Mouse (Mus musculus): ENCODE results near the gene Aldh3b1. TPM values are rescaled to one million over a fixed set of nuclear protein-coding genes. Genes with fewer than 3 reads are reported as not detected.

Aldh3b1 gene
- total RNA-seq, 2 experiments from 2014 or later: 1.5 to 1.7 TPM

GRCm38 (mm10) chr19:3947813-3948212, 18.2 kb upstream of the Aldh3b1 start:
- intact Hi-C loops (cut with DNase I): loop anchor here (2.0 to 10.0 kb wide), 3 partner anchors 34 to 277 kb away; partner anchors contain the start of gene Ndufv1
- no peak for DNase-seq (ENCODE audit: extremely low spot score in 1 of 2, low spot score in 2 of 2)

- DNase-seq (ENCODE audit: extremely low spot score in 1 of 2, low spot score in 2 of 2): peak; percentile 56 to 67
- intact Hi-C loops (cut with DNase I): loop anchor here (2.0 to 10.0 kb wide), 3 partner anchors 36 to 278 kb away; partner anchors contain the start of gene Ndufv1
Measured at GRCm38 (mm10) chr19:3946715-3947114, 17.1 kb upstream of the Aldh3b1 start.

GRCm38 (mm10) chr19:3945872-3946564, 16.4 kb upstream of the Aldh3b1 start:
- intact Hi-C loops (cut with DNase I): loop anchor here (2.0 to 10.0 kb wide), 3 partner anchors 36 to 279 kb away; partner anchors contain the start of gene Ndufv1
- DNase-seq (ENCODE audit: extremely low spot score in 1 of 2, low spot score in 2 of 2): no peak

GRCm38 (mm10) chr19:3942986-3943735, 13.6 kb upstream of the Aldh3b1 start:
- intact Hi-C loops (cut with DNase I): loop anchor here (10.0 kb wide), 1 partner anchor 282 kb away; no protein-coding TSS in a partner anchor
- DNase-seq (ENCODE audit: extremely low spot score in 1 of 2, low spot score in 2 of 2): no peak

GRCm38 (mm10) chr19:3942315-3942714, 12.7 kb upstream of the Aldh3b1 start:
- intact Hi-C loops (cut with DNase I): loop anchor here (10.0 kb wide), 1 partner anchor 282 kb away; no protein-coding TSS in a partner anchor
- DNase-seq (ENCODE audit: extremely low spot score in 1 of 2, low spot score in 2 of 2): no peak

- peak in 1 of 2 experiments; percentile 80 for DNase-seq (ENCODE audit: extremely low spot score in 1 of 2, low spot score in 2 of 2)
- intact Hi-C loops (cut with DNase I): no loop called here
Measured at GRCm38 (mm10) chr19:3935896-3936850, 6.6 kb upstream of the Aldh3b1 start.

- DNase-seq (ENCODE audit: extremely low spot score in 1 of 2, low spot score in 2 of 2): peak in 1 of 2 experiments; percentile 86
- intact Hi-C loops (cut with DNase I): no loop called here
Measured at GRCm38 (mm10) chr19:3935032-3935895, 5.7 kb upstream of the Aldh3b1 start, which contains the start of gene Unc93b1. Unc93b1 (plus strand) TSS chr19:3935186.

- intact Hi-C loops (cut with DNase I): no loop called here
- DNase-seq (ENCODE audit: extremely low spot score in 1 of 2, low spot score in 2 of 2): no peak
Measured at GRCm38 (mm10) chr19:3931716-3932115, 2.1 kb upstream of the Aldh3b1 start.

GRCm38 (mm10) chr19:3930262-3931057, 852 bp upstream of the Aldh3b1 start:
- no peak for DNase-seq (ENCODE audit: extremely low spot score in 1 of 2, low spot score in 2 of 2)
- intact Hi-C loops (cut with DNase I): no loop called here

- no peak for DNase-seq (ENCODE audit: extremely low spot score in 1 of 2, low spot score in 2 of 2)
- intact Hi-C loops (cut with DNase I): no loop called here
Measured at GRCm38 (mm10) chr19:3928779-3929178, 829 bp downstream of the Aldh3b1 start.

GRCm38 (mm10) chr19:3927989-3928388, 1.6 kb downstream of the Aldh3b1 start:
- no peak for DNase-seq (ENCODE audit: extremely low spot score in 1 of 2, low spot score in 2 of 2)
- intact Hi-C loops (cut with DNase I): no loop called here

GRCm38 (mm10) chr19:3926685-3927084, 2.9 kb downstream of the Aldh3b1 start:
- no peak for DNase-seq (ENCODE audit: extremely low spot score in 1 of 2, low spot score in 2 of 2)
- intact Hi-C loops (cut with DNase I): no loop called here

- DNase-seq (ENCODE audit: extremely low spot score in 1 of 2, low spot score in 2 of 2): no peak
- intact Hi-C loops (cut with DNase I): no loop called here
Measured at GRCm38 (mm10) chr19:3926279-3926678, 3.3 kb downstream of the Aldh3b1 start.

GRCm38 (mm10) chr19:3925859-3926258, 3.7 kb downstream of the Aldh3b1 start:
- no peak for DNase-seq (ENCODE audit: extremely low spot score in 1 of 2, low spot score in 2 of 2)
- intact Hi-C loops (cut with DNase I): no loop called here

- intact Hi-C loops (cut with DNase I): no loop called here
- no peak for DNase-seq (ENCODE audit: extremely low spot score in 1 of 2, low spot score in 2 of 2)
Measured at GRCm38 (mm10) chr19:3924868-3925267, 4.7 kb downstream of the Aldh3b1 start.

- no peak for DNase-seq (ENCODE audit: extremely low spot score in 1 of 2, low spot score in 2 of 2)
- intact Hi-C loops (cut with DNase I): no loop called here
Measured at GRCm38 (mm10) chr19:3924190-3924589, 5.4 kb downstream of the Aldh3b1 start.

- DNase-seq (ENCODE audit: extremely low spot score in 1 of 2, low spot score in 2 of 2): peak in 1 of 2 experiments; percentile 83
- intact Hi-C loops (cut with DNase I): no loop called here
Measured at GRCm38 (mm10) chr19:3923586-3923985, 6.0 kb downstream of the Aldh3b1 start.
